10 mouse cellular contexts compared by ENCODE assay signal in the genomic region with DNA sequence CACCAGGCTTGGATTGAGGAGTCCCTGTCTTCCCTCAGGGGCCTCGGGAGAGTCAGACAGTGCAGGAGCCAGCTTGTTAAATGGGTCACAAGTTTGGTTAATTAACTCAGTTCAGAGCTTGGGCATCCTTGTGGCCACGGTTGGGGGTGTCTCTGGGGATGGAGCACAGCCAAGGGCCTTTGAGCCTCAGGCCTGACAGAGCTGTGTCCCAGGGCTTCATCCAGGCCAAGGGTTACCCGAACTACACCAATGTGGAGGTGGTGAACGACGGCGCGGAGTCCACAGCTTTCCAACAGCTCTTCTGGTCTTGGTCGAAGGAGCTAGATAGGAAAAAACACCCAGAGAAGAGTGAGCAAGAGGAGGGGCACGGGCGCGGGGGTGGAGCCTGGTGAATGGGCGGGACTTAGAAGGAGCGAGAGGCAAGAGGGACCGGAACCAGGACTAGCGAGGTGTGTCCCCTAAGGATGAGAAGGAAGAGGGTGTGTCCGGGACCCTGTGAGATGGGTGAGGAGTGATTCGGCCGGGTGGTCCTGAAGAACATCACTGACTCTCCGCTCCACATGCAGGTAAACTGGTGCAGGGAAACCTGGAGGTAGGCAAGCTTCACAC. TPM values are rescaled to one million over a fixed set of nuclear protein-coding genes. Genes with fewer than 3 reads are reported as not detected.
A peak's percentile ranks its signal among the peaks of the same experiment; 100 is the strongest.
DNase-seq lines count a peak whose midpoint lies in the region; ATAC-seq lines count a peak whose summit lies in the region.
"Had no signal": no experiment of that assay in that cellular context is flagged by ENCODE, and none has a peak within 500 bp of the region (broad histone marks: within the 10 kb centered on the region; RNA-seq: fewer than 3 reads in every experiment).

No protein-coding gene starts in this region.

- 0 out of 2 replicates have a peak, but pooled peaks have one; percentile 16 for ATAC-seq in neural tube, embryonic 11.5 days (ENCODE audit: insufficient read depth, low FRiP score, low TSS enrichment)
- no peak for ATAC-seq in neural tube, embryonic 15.5 days (ENCODE audit: low FRiP score)
- no peak; the same call in 1 of the 2 replicates for ATAC-seq in limb, embryonic 13.5 days (ENCODE audit: low FRiP score, low read depth)
- ATAC-seq: midbrain, embryonic 15.5 days had no signal

- H3K4me2 ChIP-seq in neural tube, embryonic 11.5 days (ENCODE audit: low read depth) = no peak overlapping the region
- H3K4me2 ChIP-seq in neural tube, embryonic 15.5 days = no peak overlapping the region
- peak overlapping the region; percentile 9; the same call in 1 of the 2 replicates for H3K4me2 ChIP-seq in limb, embryonic 13.5 days (replicated peaks)
- H3K4me2 ChIP-seq: embryonic facial prominence, embryonic 13.5 days; midbrain, embryonic 15.5 days had no signal

- DNase-seq in neural tube, embryonic 11.5 days (ENCODE audit: low spot score) = no peak
- DNase-seq in embryonic facial prominence, embryonic 10.5 days (ENCODE audit: low spot score) = peak; percentile 44
- peak; percentile 57 for DNase-seq in retina, postnatal 1 day
- no peak for DNase-seq in embryo, embryonic 11 days
- no peak for DNase-seq in frontal cortex, postnatal 36 days (ENCODE audit: low spot score in 2 of 2)
- DNase-seq in gastrocnemius, postnatal 4 days (ENCODE audit: low spot score in 2 of 2) = no peak

- no peak overlapping the region for H3K9ac ChIP-seq in neural tube, embryonic 11.5 days (ENCODE audit: low read length)
- no peak overlapping the region for H3K9ac ChIP-seq in neural tube, embryonic 15.5 days (replicated peaks)
- 0 out of 2 replicates have a peak overlapping the region, but pooled peaks have one; percentile 2 for H3K9ac ChIP-seq in limb, embryonic 13.5 days
- H3K9ac ChIP-seq: embryonic facial prominence, embryonic 13.5 days; midbrain, embryonic 15.5 days had no signal

- H3K36me3 ChIP-seq in neural tube, embryonic 11.5 days (ENCODE audit: control insufficient read depth, insufficient read depth, low read length) = no peaks in the 10 kb centered on the region
- H3K36me3 ChIP-seq in neural tube, embryonic 15.5 days = no peaks in the 10 kb centered on the region
- H3K36me3 ChIP-seq in embryonic facial prominence, embryonic 10.5 days (replicated peaks) = no peaks in the 10 kb centered on the region
- H3K36me3 ChIP-seq in limb, embryonic 13.5 days = no peaks in the 10 kb centered on the region
- H3K36me3 ChIP-seq: embryonic facial prominence, embryonic 13.5 days; midbrain, embryonic 15.5 days had no signal

- H3K4me1 ChIP-seq in neural tube, embryonic 11.5 days (ENCODE audit: control insufficient read depth, insufficient read depth, low read length) = no peaks in the 10 kb centered on the region
- H3K4me1 ChIP-seq in neural tube, embryonic 15.5 days = peaks cover 2% of the 10 kb centered on the region; the same call in 1 of the 2 replicates
- H3K4me1 ChIP-seq in embryonic facial prominence, embryonic 10.5 days = peaks cover 35% of the 10 kb centered on the region
- peaks cover 31% of the 10 kb centered on the region for H3K4me1 ChIP-seq in limb, embryonic 13.5 days
- H3K4me1 ChIP-seq: midbrain, embryonic 15.5 days had no signal

- no peak overlapping the region for H3K27ac ChIP-seq in neural tube, embryonic 11.5 days (ENCODE audit: low read depth, low read length)
- no peak overlapping the region for H3K27ac ChIP-seq in neural tube, embryonic 15.5 days (replicated peaks)
- no peak overlapping the region for H3K27ac ChIP-seq in embryonic facial prominence, embryonic 10.5 days (replicated peaks)
- no peak overlapping the region for H3K27ac ChIP-seq in limb, embryonic 13.5 days
- H3K27ac ChIP-seq: embryonic facial prominence, embryonic 13.5 days; midbrain, embryonic 15.5 days had no signal

- no peaks in the 10 kb centered on the region for H3K27me3 ChIP-seq in neural tube, embryonic 11.5 days (ENCODE audit: control insufficient read depth, insufficient read depth, low read length)
- H3K27me3 ChIP-seq in neural tube, embryonic 15.5 days (replicated peaks) = 0 out of 2 replicates have a peak, but pooled peaks cover 4% of the 10 kb centered on the region
- H3K27me3 ChIP-seq in embryonic facial prominence, embryonic 10.5 days (replicated peaks; ENCODE audit: low read depth, poor library complexity, severe bottlenecking) = peaks cover 15% of the 10 kb centered on the region; the same call in 1 of the 2 replicates
- H3K27me3 ChIP-seq in limb, embryonic 13.5 days = no peaks in the 10 kb centered on the region
- H3K27me3 ChIP-seq: embryonic facial prominence, embryonic 13.5 days had no signal

- H3K9me3 ChIP-seq in neural tube, embryonic 11.5 days (ENCODE audit: control insufficient read depth, low read length) = no peaks in the 10 kb centered on the region
- no peaks in the 10 kb centered on the region for H3K9me3 ChIP-seq in neural tube, embryonic 15.5 days (replicated peaks)
- no peaks in the 10 kb centered on the region for H3K9me3 ChIP-seq in embryonic facial prominence, embryonic 10.5 days
- H3K9me3 ChIP-seq in limb, embryonic 13.5 days = no peaks in the 10 kb centered on the region
- H3K9me3 ChIP-seq: embryonic facial prominence, embryonic 13.5 days; midbrain, embryonic 15.5 days had no signal

- no peak overlapping the region for H3K4me3 ChIP-seq in neural tube, embryonic 11.5 days (ENCODE audit: low read depth, low read length)
- no peak overlapping the region for H3K4me3 ChIP-seq in neural tube, embryonic 15.5 days (replicated peaks)
- no peak overlapping the region for H3K4me3 ChIP-seq in embryonic facial prominence, embryonic 10.5 days
- H3K4me3 ChIP-seq in limb, embryonic 13.5 days = no peak overlapping the region
- H3K4me3 ChIP-seq: embryonic facial prominence, embryonic 13.5 days; midbrain, embryonic 15.5 days had no signal

- WGBS in neural tube, embryonic 11.5 days = 30% methylated on average over 19 of the region's 19 CpGs
- 34% methylated on average over 19 of the region's 19 CpGs for WGBS in neural tube, embryonic 15.5 days
- WGBS in embryonic facial prominence, embryonic 10.5 days = 33% methylated on average over 19 of the region's 19 CpGs
- WGBS in limb, embryonic 13.5 days = 31% methylated on average over 19 of the region's 19 CpGs

RNA-seq across cellular contexts. Expression of a gene that starts 10.6 kb away (rescaled TPM):
- 12.1 and 12.2 TPM in 2 replicates for polyA plus RNA-seq in neural tube, embryonic 11.5 days (2014; fragmentation: Nextera tagmentation; extraction: Ambion mirVana)
- polyA plus RNA-seq in neural tube, embryonic 15.5 days (2015; fragmentation: Nextera tagmentation; extraction: Ambion mirVana) = 5.3 and 7.3 TPM in 2 replicates
- 19.3 and 20.5 TPM in 2 replicates for polyA plus RNA-seq in embryonic facial prominence, embryonic 10.5 days (2016; fragmentation: Nextera tagmentation; extraction: Ambion mirVana)
- polyA plus RNA-seq in limb, embryonic 13.5 days (2015; fragmentation: Nextera tagmentation; extraction: Ambion mirVana) = 31.6 and 35.2 TPM in 2 replicates
- 1 to 10 TPM in 1 of 2 experiments, under 1 TPM in 1; 0.86 to 1.7 TPM for total RNA-seq in gastrocnemius, postnatal 4 days (2021)

RNA-seq across cellular contexts. Expression of a gene that starts 30.2 kb away (rescaled TPM):
- 26.3 and 30.5 TPM in 2 replicates for polyA plus RNA-seq in neural tube, embryonic 11.5 days (2014; fragmentation: Nextera tagmentation; extraction: Ambion mirVana)
- 16.6 and 24.3 TPM in 2 replicates for polyA plus RNA-seq in neural tube, embryonic 15.5 days (2015; fragmentation: Nextera tagmentation; extraction: Ambion mirVana)
- 20.7 and 21.2 TPM in 2 replicates for polyA plus RNA-seq in embryonic facial prominence, embryonic 10.5 days (2016; fragmentation: Nextera tagmentation; extraction: Ambion mirVana)
- 33.6 and 35.5 TPM in 2 replicates for polyA plus RNA-seq in limb, embryonic 13.5 days (2015; fragmentation: Nextera tagmentation; extraction: Ambion mirVana)
- 10 to 100 TPM; 16.5 to 17.2 TPM for total RNA-seq in gastrocnemius, postnatal 4 days (2021)

RNA-seq across cellular contexts. Expression of a gene that starts 39.1 kb away (rescaled TPM):
- 0.92 and 0.97 TPM in 2 replicates for polyA plus RNA-seq in neural tube, embryonic 11.5 days (2014; fragmentation: Nextera tagmentation; extraction: Ambion mirVana)
- polyA plus RNA-seq in neural tube, embryonic 15.5 days (2015; fragmentation: Nextera tagmentation; extraction: Ambion mirVana) = 1.4 and 1.6 TPM in 2 replicates
- 1.0 and 1.5 TPM in 2 replicates for polyA plus RNA-seq in embryonic facial prominence, embryonic 10.5 days (2016; fragmentation: Nextera tagmentation; extraction: Ambion mirVana)
- polyA plus RNA-seq in limb, embryonic 13.5 days (2015; fragmentation: Nextera tagmentation; extraction: Ambion mirVana) = 0.98 and 1.6 TPM in 2 replicates
- total RNA-seq in gastrocnemius, postnatal 4 days (2021) = under 1 TPM; 0.12 to 0.13 TPM

Comparison
In these comparisons a context has a peak if more than half of its experiments do, and no peak if none do; other contexts are left out.
1. DNase-seq: peak in embryonic facial prominence, embryonic 10.5 days (single experiment) and retina, postnatal 1 day (single experiment); none in neural tube, embryonic 11.5 days (single experiment), embryo, embryonic 11 days (single experiment), frontal cortex, postnatal 36 days (0 of 2) and gastrocnemius, postnatal 4 days (0 of 2).